Mouse (Mus musculus) olfactory bulb, adult 2 months (tissue): ENCODE data around the gene S100b.

Experiments
- CTCF ChIP-seq: fragments of 200-500 bp; IDR thresholded peaks from 2 replicates; pipeline ENCODE4 v1.5.1; 2012; ENCODE audit warnings: low read depth, mild to moderate bottlenecking, low read length, moderate library complexity; ENCODE audit not compliant: insufficient read depth
- POLR2A ChIP-seq: fragments of 200-500 bp; IDR thresholded peaks from 2 replicates; pipeline ENCODE4 v1.6.1; 2012; ENCODE audit warnings: mild to moderate bottlenecking, low read depth, low read length, moderate library complexity; ENCODE audit not compliant: insufficient read depth

- TF ChIP-seq CTCF (no peak), POLR2A (no peak)
Measured at GRCm38 (mm10) chr10:76248647-76248968, 5.0 kb upstream of the S100b start.
